In genomic region chr1:72716926-72717325, GRCm38 (mm10) we compare ENCODE assay signal across 9 mouse cellular contexts. TPM values are rescaled to one million over a fixed set of nuclear protein-coding genes. Genes with fewer than 3 reads are reported as not detected.
DNase-seq lines count a peak whose midpoint lies in the region; ATAC-seq and TF ChIP-seq lines count a peak whose summit lies in the region.
"Had no signal": no experiment of that assay in that cellular context is flagged by ENCODE, and none has a peak within 500 bp of the region (broad histone marks: within the 10 kb centered on the region; RNA-seq: fewer than 3 reads in every experiment).

No protein-coding gene starts in this region.

- WGBS in forebrain, postnatal 0 days = 10% methylated on average over 5 of the region's 5 CpGs
- 16% methylated on average over 5 of the region's 5 CpGs for WGBS in limb, embryonic 11.5 days
- 8% methylated on average over 5 of the region's 5 CpGs for WGBS in midbrain, postnatal 0 days

- no peaks in the 10 kb centered on the region for H3K27me3 ChIP-seq in forebrain, postnatal 0 days (ENCODE audit: insufficient read depth, low read length)
- H3K27me3 ChIP-seq in limb, embryonic 11.5 days (ENCODE audit: control insufficient read depth, insufficient read depth, low read length) = no peaks in the 10 kb centered on the region
- no peaks in the 10 kb centered on the region for H3K27me3 ChIP-seq in midbrain, postnatal 0 days (ENCODE audit: insufficient read depth, low read length)
- H3K27me3 ChIP-seq: embryonic facial prominence, embryonic 15.5 days had no signal

- peak; percentile 71 for DNase-seq in right cerebral cortex, adult 18-20 months
- DNase-seq in right cerebral cortex, postnatal 36 days (ENCODE audit: low spot score in 2 of 2) = no peak
- peak; percentile 76 to 81 for DNase-seq in cerebellum, adult 18-20 months
- peak; percentile 82 for DNase-seq in forebrain, postnatal 0 days
- peak; percentile 48 to 74 for DNase-seq in kidney, adult 8-10 months
- peak; percentile 89 for DNase-seq in limb, embryonic 11.5 days (ENCODE audit: low spot score)
- peak; percentile 78 for DNase-seq in midbrain, postnatal 0 days (ENCODE audit: low spot score)
- DNase-seq in thymus, adult 18-20 months = peak; percentile 14 to 23

- H3K27ac ChIP-seq in forebrain, postnatal 0 days (ENCODE audit: low read depth, low read length) = no peak overlapping the region
- H3K27ac ChIP-seq in limb, embryonic 11.5 days (replicated peaks; ENCODE audit: low read depth, low read length) = no peak overlapping the region
- H3K27ac ChIP-seq in midbrain, postnatal 0 days (ENCODE audit: low read depth, low read length) = no peak overlapping the region

- peak; percentile 97 for TF ChIP-seq CTCF in forebrain, postnatal 0 days (IDR thresholded peaks at IDR 0.05; ENCODE audit: low read depth)
- peak; percentile 98 for TF ChIP-seq CTCF in midbrain, postnatal 0 days (IDR thresholded peaks at IDR 0.05)

- H3K9ac ChIP-seq in forebrain, postnatal 0 days = no peak overlapping the region
- H3K9ac ChIP-seq in limb, embryonic 11.5 days (ENCODE audit: low read length) = no peak overlapping the region
- no peak overlapping the region for H3K9ac ChIP-seq in midbrain, postnatal 0 days (replicated peaks; ENCODE audit: low read length, poor library complexity, severe bottlenecking)
- H3K9ac ChIP-seq: embryonic facial prominence, embryonic 15.5 days had no signal

- H3K4me1 ChIP-seq in forebrain, postnatal 0 days (ENCODE audit: insufficient read depth) = peaks cover 4% of the 10 kb centered on the region; the same call in 1 of the 2 replicates
- H3K4me1 ChIP-seq in limb, embryonic 11.5 days (ENCODE audit: control insufficient read depth, insufficient read depth, low read length) = peaks cover 7% of the 10 kb centered on the region
- no peaks in the 10 kb centered on the region for H3K4me1 ChIP-seq in midbrain, postnatal 0 days (ENCODE audit: insufficient read depth, low read length)

- no peaks in the 10 kb centered on the region for H3K9me3 ChIP-seq in forebrain, postnatal 0 days (ENCODE audit: low read length)
- no peaks in the 10 kb centered on the region for H3K9me3 ChIP-seq in limb, embryonic 11.5 days (ENCODE audit: control insufficient read depth, low read length)
- H3K9me3 ChIP-seq in midbrain, postnatal 0 days (ENCODE audit: low read length) = no peaks in the 10 kb centered on the region
- H3K9me3 ChIP-seq: embryonic facial prominence, embryonic 15.5 days had no signal

- H3K4me3 ChIP-seq in forebrain, postnatal 0 days (ENCODE audit: low read depth, low read length) = no peak overlapping the region
- H3K4me3 ChIP-seq in limb, embryonic 11.5 days (ENCODE audit: low read depth, low read length) = no peak overlapping the region
- H3K4me3 ChIP-seq in midbrain, postnatal 0 days (ENCODE audit: low read depth, low read length) = no peak overlapping the region
- H3K4me3 ChIP-seq: embryonic facial prominence, embryonic 15.5 days had no signal

- H3K36me3 ChIP-seq in forebrain, postnatal 0 days (ENCODE audit: insufficient read depth) = peaks cover 37% of the 10 kb centered on the region
- H3K36me3 ChIP-seq in limb, embryonic 11.5 days (ENCODE audit: control insufficient read depth, insufficient read depth, low read length) = peaks cover 2% of the 10 kb centered on the region; the same call in 1 of the 2 replicates
- H3K36me3 ChIP-seq in midbrain, postnatal 0 days (ENCODE audit: insufficient read depth, low read length) = peaks cover 20% of the 10 kb centered on the region

- no peak overlapping the region for H3K4me2 ChIP-seq in forebrain, postnatal 0 days (ENCODE audit: low read depth)
- H3K4me2 ChIP-seq in limb, embryonic 11.5 days (ENCODE audit: low read depth, severe bottlenecking) = no peak overlapping the region
- no peak overlapping the region for H3K4me2 ChIP-seq in midbrain, postnatal 0 days (ENCODE audit: low read depth, low read length, poor library complexity, severe bottlenecking)
- H3K4me2 ChIP-seq: embryonic facial prominence, embryonic 15.5 days had no signal

- ATAC-seq in forebrain, postnatal 0 days = peak; percentile 53; the same call in 1 of the 2 replicates
- no peak for ATAC-seq in limb, embryonic 11.5 days (ENCODE audit: insufficient number of reproducible peaks, low FRiP score, low TSS enrichment, low read depth)
- no peak for ATAC-seq in midbrain, postnatal 0 days (ENCODE audit: low FRiP score)

RNA-seq across cellular contexts. Expression of gene Rpl37a, which starts 5.8 kb away (rescaled TPM):
- total RNA-seq in forebrain, postnatal 0 days (2014; rRNA removed) = 598 and 928 TPM in 2 replicates
- polyA plus RNA-seq in forebrain, postnatal 0 days (2015; fragmentation: Nextera tagmentation; extraction: Ambion mirVana) = 1,180 and 1,503 TPM in 2 replicates
- polyA plus RNA-seq in limb, embryonic 11.5 days (2014; fragmentation: Nextera tagmentation; extraction: Ambion mirVana) = 1,800 and 1,853 TPM in 2 replicates
- 487 and 626 TPM in 2 replicates for total RNA-seq in midbrain, postnatal 0 days (2014; rRNA removed)
- polyA plus RNA-seq in midbrain, postnatal 0 days (2015; fragmentation: Nextera tagmentation; extraction: Ambion mirVana) = 1,038 and 1,114 TPM in 2 replicates

RNA-seq across cellular contexts. Expression of gene Ankar, which starts 16.5 kb away (rescaled TPM):
- total RNA-seq in forebrain, postnatal 0 days (2014; rRNA removed) = not detected in 2 replicates
- not detected in 2 replicates for polyA plus RNA-seq in forebrain, postnatal 0 days (2015; fragmentation: Nextera tagmentation; extraction: Ambion mirVana)
- polyA plus RNA-seq in limb, embryonic 11.5 days (2014; fragmentation: Nextera tagmentation; extraction: Ambion mirVana) = not detected in 2 replicates
- total RNA-seq in midbrain, postnatal 0 days (2014; rRNA removed) = not detected in 2 replicates
- not detected in 2 replicates for polyA plus RNA-seq in midbrain, postnatal 0 days (2015; fragmentation: Nextera tagmentation; extraction: Ambion mirVana)
- polyA plus RNA-seq: embryonic facial prominence, embryonic 15.5 days had no signal

Comparison
In these comparisons a context has a peak if more than half of its experiments do, and no peak if none do; other contexts are left out.
1. DNase-seq: peak in right cerebral cortex, adult 18-20 months (single experiment), cerebellum, adult 18-20 months (2 of 2), forebrain, postnatal 0 days (single experiment), kidney, adult 8-10 months (2 of 2), limb, embryonic 11.5 days (single experiment), midbrain, postnatal 0 days (single experiment) and thymus, adult 18-20 months (2 of 2); none in right cerebral cortex, postnatal 36 days (0 of 2).